In genomic region chr2:126583960-126584359, GRCm38 (mm10) we compare ENCODE assay signal across 27 mouse cellular contexts. TPM values are rescaled to one million over a fixed set of nuclear protein-coding genes. Genes with fewer than 3 reads are reported as not detected.
DNase-seq lines count a peak whose midpoint lies in the region; ATAC-seq lines count a peak whose summit lies in the region.
"Had no signal": no experiment of that assay in that cellular context is flagged by ENCODE, and none has a peak within 500 bp of the region (broad histone marks: within the 10 kb centered on the region; RNA-seq: fewer than 3 reads in every experiment).

No protein-coding gene starts in this region.

- no peak overlapping the region for H3K9ac ChIP-seq in embryonic facial prominence, embryonic 11.5 days (replicated peaks; ENCODE audit: low read length)
- H3K9ac ChIP-seq: embryonic facial prominence, embryonic 13.5 days; forebrain, postnatal 0 days; hindbrain, embryonic 13.5 days; intestine, embryonic 15.5 days had no signal

- peak; percentile 8 for DNase-seq in embryonic facial prominence, embryonic 11.5 days (ENCODE audit: low spot score)
- DNase-seq in embryonic facial prominence, embryonic 10.5 days (ENCODE audit: low spot score): no peak
- no peak for DNase-seq in thymus, postnatal 10 days (ENCODE audit: low spot score in 2 of 2)
- DNase-seq in layer of hippocampus, adult 9-11 months: no peak
- DNase-seq: adrenal gland, postnatal 10 days; adrenal gland, postnatal 36 days; B cell, adult 2 months; cerebellum, adult 18-20 months; cerebellum, adult 9-10 months; cerebellum, postnatal 25 days; forebrain, postnatal 0 days; gastrocnemius, adult 2 months; gastrocnemius, postnatal 14 days; heart, adult 18-20 months had no signal

- no peaks in the 10 kb centered on the region for H3K4me1 ChIP-seq in embryonic facial prominence, embryonic 11.5 days (ENCODE audit: control insufficient read depth, insufficient read depth, low read length)
- H3K4me1 ChIP-seq in embryonic facial prominence, embryonic 10.5 days: peaks cover 3% of the 10 kb centered on the region; the same call in 1 of the 2 replicates
- H3K4me1 ChIP-seq: embryonic facial prominence, embryonic 13.5 days; heart, embryonic 10.5 days; hindbrain, embryonic 10.5 days; hindbrain, embryonic 13.5 days; intestine, embryonic 15.5 days had no signal

- H3K9me3 ChIP-seq in embryonic facial prominence, embryonic 11.5 days (replicated peaks; ENCODE audit: control insufficient read depth, low read length): no peaks in the 10 kb centered on the region
- H3K9me3 ChIP-seq in embryonic facial prominence, embryonic 10.5 days: no peaks in the 10 kb centered on the region
- H3K9me3 ChIP-seq: embryonic facial prominence, embryonic 13.5 days; G1E; heart, embryonic 10.5 days; hindbrain, embryonic 10.5 days; hindbrain, embryonic 13.5 days; intestine, embryonic 15.5 days had no signal

- 67% methylated on average over 6 of the region's 6 CpGs for WGBS in embryonic facial prominence, embryonic 11.5 days
- 74% methylated on average over 6 of the region's 6 CpGs for WGBS in embryonic facial prominence, embryonic 10.5 days

- H3K27ac ChIP-seq in embryonic facial prominence, embryonic 11.5 days (replicated peaks; ENCODE audit: low read depth, low read length): no peak overlapping the region
- no peak overlapping the region for H3K27ac ChIP-seq in embryonic facial prominence, embryonic 10.5 days (replicated peaks)
- H3K27ac ChIP-seq: embryonic facial prominence, embryonic 13.5 days; gastrocnemius, adult 2 months; heart, embryonic 10.5 days; hindbrain, embryonic 10.5 days; hindbrain, embryonic 13.5 days; intestine, embryonic 15.5 days had no signal

- no peak overlapping the region for H3K4me3 ChIP-seq in embryonic facial prominence, embryonic 11.5 days (ENCODE audit: low read depth, low read length)
- H3K4me3 ChIP-seq in embryonic facial prominence, embryonic 10.5 days: no peak overlapping the region
- H3K4me3 ChIP-seq: embryonic facial prominence, embryonic 13.5 days; gastrocnemius, adult 2 months; heart, embryonic 10.5 days; hindbrain, embryonic 10.5 days; hindbrain, embryonic 13.5 days; intestine, embryonic 15.5 days had no signal

- no peak for ATAC-seq in embryonic facial prominence, embryonic 11.5 days (replicated peaks; ENCODE audit: insufficient number of reproducible peaks, low FRiP score, low TSS enrichment, low read depth)
- peak; percentile 46; the same call in 1 of the 2 replicates for ATAC-seq in common myeloid progenitor, adult 5-6 weeks (replicated peaks; ENCODE audit: low read depth, poor library complexity, severe bottlenecking)
- ATAC-seq in granulocyte monocyte progenitor cell, adult 5-6 weeks (replicated peaks; ENCODE audit: poor library complexity, severe bottlenecking): peak; percentile 39; the same call in 1 of the 2 replicates
- 0 out of 2 replicates have a peak, but pooled peaks have one; percentile 41 for ATAC-seq in megakaryocyte-erythroid progenitor cell, adult 5-6 weeks (replicated peaks; ENCODE audit: low FRiP score, low TSS enrichment, poor library complexity, severe bottlenecking)
- ATAC-seq: forebrain, embryonic 14.5 days; forebrain, postnatal 0 days; hindbrain, embryonic 16.5 days; intestine, embryonic 15.5 days; Patski had no signal

- no peak overlapping the region for H3K4me2 ChIP-seq in embryonic facial prominence, embryonic 11.5 days (ENCODE audit: low read depth, low read length)
- H3K4me2 ChIP-seq: embryonic facial prominence, embryonic 13.5 days; hindbrain, embryonic 13.5 days; intestine, embryonic 15.5 days had no signal

- H3K36me3 ChIP-seq in embryonic facial prominence, embryonic 11.5 days (replicated peaks; ENCODE audit: control insufficient read depth, insufficient read depth, low read depth, low read length): no peaks in the 10 kb centered on the region
- no peaks in the 10 kb centered on the region for H3K36me3 ChIP-seq in embryonic facial prominence, embryonic 10.5 days (replicated peaks)
- H3K36me3 ChIP-seq: embryonic facial prominence, embryonic 13.5 days; G1E; heart, embryonic 10.5 days; hindbrain, embryonic 10.5 days; intestine, embryonic 15.5 days had no signal

- H3K27me3 ChIP-seq in embryonic facial prominence, embryonic 11.5 days (ENCODE audit: control insufficient read depth, insufficient read depth, low read length): no peaks in the 10 kb centered on the region
- H3K27me3 ChIP-seq in embryonic facial prominence, embryonic 10.5 days (replicated peaks; ENCODE audit: low read depth, poor library complexity, severe bottlenecking): no peaks in the 10 kb centered on the region
- H3K27me3 ChIP-seq: CH12.LX; embryonic facial prominence, embryonic 13.5 days; hindbrain, embryonic 13.5 days; intestine, embryonic 15.5 days; Patski had no signal

RNA-seq across cellular contexts. Expression of gene Slc27a2, which starts 31.8 kb away (rescaled TPM):
- 4.4 and 4.6 TPM in 2 replicates for polyA plus RNA-seq in embryonic facial prominence, embryonic 11.5 days (2014; fragmentation: Nextera tagmentation; extraction: Ambion mirVana)
- 1.5 and 3.8 TPM in 2 replicates for polyA plus RNA-seq in embryonic facial prominence, embryonic 10.5 days (2016; fragmentation: Nextera tagmentation; extraction: Ambion mirVana)
- total RNA-seq in common myeloid progenitor, adult 5-6 weeks (2017): 0.55 and 0.68 TPM in 2 replicates
- not detected in 2 replicates for total RNA-seq in granulocyte monocyte progenitor cell, adult 5-6 weeks (2014; fragmentation: Nextera tagmentation)
- total RNA-seq in granulocyte monocyte progenitor cell, adult 5-6 weeks (2017): not detected in 2 replicates
- total RNA-seq in megakaryocyte-erythroid progenitor cell, adult 5-6 weeks (2014; fragmentation: Nextera tagmentation): 0.96 TPM in 1 of 2 replicates, not detected in the other
- not detected in 2 replicates for total RNA-seq in megakaryocyte-erythroid progenitor cell, adult 5-6 weeks (2017)
- total RNA-seq: CH12.LX; gastrocnemius, adult 2 months had no signal
- polyA plus RNA-seq: G1E, Patski had no signal

RNA-seq across cellular contexts. Expression of gene Hdc, which starts 35.1 kb away (rescaled TPM):
- polyA plus RNA-seq in embryonic facial prominence, embryonic 11.5 days (2014; fragmentation: Nextera tagmentation; extraction: Ambion mirVana): 1.4 TPM in 2 replicates
- 0.40 and 0.95 TPM in 2 replicates for polyA plus RNA-seq in embryonic facial prominence, embryonic 10.5 days (2016; fragmentation: Nextera tagmentation; extraction: Ambion mirVana)
- total RNA-seq in common myeloid progenitor, adult 5-6 weeks (2017): 16.9 and 19.1 TPM in 2 replicates
- total RNA-seq in granulocyte monocyte progenitor cell, adult 5-6 weeks (2014; fragmentation: Nextera tagmentation): 79.4 and 82.5 TPM in 2 replicates
- 138 and 152 TPM in 2 replicates for total RNA-seq in granulocyte monocyte progenitor cell, adult 5-6 weeks (2017)
- 0.92 and 1.3 TPM in 2 replicates for total RNA-seq in megakaryocyte-erythroid progenitor cell, adult 5-6 weeks (2014; fragmentation: Nextera tagmentation)
- 0.46 and 2.6 TPM in 2 replicates for total RNA-seq in megakaryocyte-erythroid progenitor cell, adult 5-6 weeks (2017)
